Mouse (Mus musculus) layer of hippocampus, adult 9-11 months (tissue): ENCODE results near the gene Pnpla6.
"Not testable (repeated sequence)": the region's sequence is repeated elsewhere in the genome, so short reads cannot be mapped to it uniquely, and the experiment has no call there.

Source experiments
- DNase-seq: peaks from one replicate; pipeline ENCODE4 v3.0.0; 2022

Pnpla6 gene

GRCm38 (mm10) chr8:3576211-3576960 lies 61.2 kb downstream of the Pnpla6 start:
- DNase-seq = no peak

DNA sequence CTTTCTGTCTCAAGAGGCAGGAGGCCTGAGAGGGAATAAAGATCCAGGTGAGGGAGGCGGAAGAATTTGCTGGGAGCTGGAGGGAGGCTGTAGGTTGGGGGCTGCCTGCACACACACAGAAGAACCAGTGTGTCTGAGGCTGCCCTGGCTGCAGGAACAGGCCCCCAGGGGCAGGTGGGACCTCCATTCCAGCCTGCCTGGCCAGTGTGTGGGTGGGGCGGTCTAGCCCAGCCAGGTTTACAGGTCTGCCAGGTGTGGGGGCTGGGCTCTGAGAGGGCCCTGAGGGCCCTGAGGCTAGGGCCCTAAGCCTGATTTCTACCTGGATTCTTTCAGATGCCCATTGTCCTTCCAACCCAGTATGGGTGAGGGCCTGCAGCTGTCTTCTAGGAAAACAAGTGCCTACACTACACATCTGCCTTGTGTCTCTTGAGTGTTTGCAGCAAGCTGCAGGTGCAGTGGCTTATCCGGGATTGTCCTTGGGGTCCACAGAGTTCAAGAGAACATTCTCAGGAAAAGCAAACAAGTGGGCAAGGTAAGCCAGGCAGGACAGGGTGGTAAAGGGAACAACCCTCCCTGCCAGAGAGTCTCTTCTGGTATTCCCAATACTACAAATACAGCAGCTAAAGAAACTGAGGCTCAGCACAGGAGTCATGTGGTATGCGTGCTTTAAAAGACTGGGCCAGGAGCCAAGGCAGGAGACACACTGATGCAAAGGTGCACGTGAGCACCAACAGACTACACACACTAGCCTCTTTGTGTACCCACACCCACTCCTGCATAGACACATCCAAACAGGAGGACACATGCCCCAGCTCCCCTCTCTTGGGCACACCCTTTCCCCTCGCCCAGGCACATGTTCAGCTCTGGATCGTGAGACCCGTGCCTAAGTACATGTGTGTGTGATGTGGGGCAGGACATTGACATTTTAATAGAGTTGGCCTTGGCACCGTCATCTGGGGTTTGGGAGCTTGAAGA lies 64.5 kb downstream of the Pnpla6 start:
- no peak for DNase-seq

- not testable (repeated sequence) for DNase-seq
Measured at GRCm38 (mm10) chr8:3581961-3582360, 66.8 kb downstream of the Pnpla6 start.

GRCm38 (mm10) chr8:3586452-3586851 lies 71.3 kb downstream of the Pnpla6 start:
- DNase-seq = no peak

DNA sequence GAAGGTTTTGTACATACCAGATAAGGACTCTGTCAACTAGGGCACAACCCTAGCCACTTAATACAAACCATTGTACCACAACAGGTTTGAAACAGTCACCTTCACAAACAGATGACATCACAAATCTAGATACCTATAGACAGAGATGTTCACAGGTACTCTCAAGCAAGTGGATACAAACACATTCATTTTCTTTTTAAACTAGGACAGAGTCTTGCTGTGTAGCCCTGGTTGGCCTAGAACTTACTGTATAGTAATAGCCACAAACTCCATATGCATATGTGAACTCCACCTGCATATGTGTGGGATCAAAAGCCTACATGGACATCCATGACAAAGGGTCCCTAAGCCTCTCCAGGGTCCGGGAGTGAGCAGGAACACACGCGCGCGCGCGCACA lies 71.8 kb downstream of the Pnpla6 start, which contains the start of gene Camsap3:
TSS of gene Camsap3 (plus strand) at position 301 of the 398 bp plus-strand sequence.
- DNase-seq = no peak

- peak; percentile 61 for DNase-seq
Measured at GRCm38 (mm10) chr8:3587391-3588257, 72.4 kb downstream of the Pnpla6 start.

DNA sequence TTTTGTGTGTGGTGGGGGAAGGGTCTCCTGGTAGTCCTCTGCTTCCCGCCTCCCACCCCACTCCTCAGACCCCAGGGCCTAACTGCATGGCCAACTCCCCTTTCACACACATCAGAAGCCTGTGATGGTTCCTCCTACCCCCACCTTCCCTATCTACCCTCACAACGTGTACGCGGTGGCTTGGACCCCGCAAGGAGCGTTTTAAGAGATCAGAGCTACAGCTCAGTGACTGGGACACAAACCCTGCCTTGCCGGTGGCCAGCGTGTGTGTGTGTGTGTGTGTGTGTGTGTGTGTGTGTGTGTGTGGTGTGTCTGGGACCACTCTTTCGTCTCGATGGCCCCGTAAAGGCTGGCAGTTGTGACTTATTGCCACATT lies 73.1 kb downstream of the Pnpla6 start:
- DNase-seq = no peak

- no peak for DNase-seq
Measured at GRCm38 (mm10) chr8:3593470-3593869, 78.3 kb downstream of the Pnpla6 start.
